Mouse (Mus musculus): ENCODE data around the gene Bud13. TPM values are rescaled to one million over a fixed set of nuclear protein-coding genes. Genes with fewer than 3 reads are reported as not detected.
"Not testable (repeated sequence)": the region's sequence is repeated elsewhere in the genome, so short reads cannot be mapped to it uniquely, and the experiment has no call there.

The Bud13 gene
- polyA plus RNA-seq, 1 experiment: 4.0 TPM

- Histone ChIP-seq H3K4me3 (replicated peaks) (no peak overlapping the region), H3K36me3 (replicated peaks; ENCODE audit: low read length) (no peaks in the 10 kb centered on the region), H3K4me1 (no peaks in the 10 kb centered on the region), H3K27me3 (replicated peaks) (peaks cover 43% of the 10 kb centered on the region), H3K9me3 (peaks cover 1% of the 10 kb centered on the region)
- TF ChIP-seq FLI1 (IDR thresholded peaks at IDR 0.05; ENCODE audit: low read length): no peak
- TF ChIP-seq GATA1 (IDR thresholded peaks at IDR 0.05; ENCODE audit: borderline replicate concordance, low read length): no peak
Measured at GRCm38 (mm10) chr9:46335461-46335995, 52.7 kb downstream of the Bud13 start.

GRCm38 (mm10) chr9:46336294-46336693 lies 53.5 kb downstream of the Bud13 start:
- H3K36me3 ChIP-seq (replicated peaks; ENCODE audit: low read length); H3K4me1 ChIP-seq; H3K9me3 ChIP-seq; H3K4me3 ChIP-seq (replicated peaks): not testable (repeated sequence)
- H3K27me3 ChIP-seq (replicated peaks): peaks cover 40% of the 10 kb centered on the region

DNA sequence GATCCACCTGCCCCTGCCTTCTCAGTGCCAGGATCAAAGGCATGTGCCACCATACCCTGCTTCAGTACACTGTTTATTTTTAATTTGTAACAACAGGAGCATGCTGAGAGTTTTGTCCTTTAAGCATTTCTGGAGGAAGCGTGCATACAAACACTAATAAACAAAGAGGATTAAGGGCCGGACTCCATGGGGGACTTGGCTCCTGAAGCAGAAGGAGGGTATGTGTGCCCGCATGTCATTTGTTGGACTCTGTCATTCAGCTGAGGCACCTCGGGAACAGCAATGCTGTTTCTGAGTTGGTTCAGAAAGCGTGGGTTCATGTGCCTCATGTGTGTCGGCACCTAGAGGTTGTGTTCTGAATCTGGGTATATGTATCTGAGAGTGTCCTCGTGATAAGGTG lies 54.5 kb downstream of the Bud13 start:
- TF ChIP-seq FLI1 (IDR thresholded peaks at IDR 0.05; ENCODE audit: low read length): no peak
- TF ChIP-seq GATA1 (IDR thresholded peaks at IDR 0.05; ENCODE audit: borderline replicate concordance, low read length): no peak
- no peak overlapping the region for H3K4me3 ChIP-seq (replicated peaks)
- no peaks in the 10 kb centered on the region for H3K4me1 ChIP-seq

GRCm38 (mm10) chr9:46337852-46338291 lies 55.1 kb downstream of the Bud13 start:
- Histone ChIP-seq H3K27me3 (replicated peaks) (peaks cover 35% of the 10 kb centered on the region), H3K36me3 (replicated peaks; ENCODE audit: low read length) (no peaks in the 10 kb centered on the region), H3K4me1 (no peaks in the 10 kb centered on the region), H3K4me3 (replicated peaks) (no peak overlapping the region), H3K9me3 (no peaks in the 10 kb centered on the region)
- no peak for TF ChIP-seq FLI1 (IDR thresholded peaks at IDR 0.05; ENCODE audit: low read length)

More for the DNA sequence above, 54.5 kb downstream of the Bud13 start:
- peaks cover 38% of the 10 kb centered on the region for H3K27me3 ChIP-seq (replicated peaks)
- H3K9me3 ChIP-seq: no peaks in the 10 kb centered on the region
- H3K36me3 ChIP-seq (replicated peaks; ENCODE audit: low read length): no peaks in the 10 kb centered on the region

DNA sequence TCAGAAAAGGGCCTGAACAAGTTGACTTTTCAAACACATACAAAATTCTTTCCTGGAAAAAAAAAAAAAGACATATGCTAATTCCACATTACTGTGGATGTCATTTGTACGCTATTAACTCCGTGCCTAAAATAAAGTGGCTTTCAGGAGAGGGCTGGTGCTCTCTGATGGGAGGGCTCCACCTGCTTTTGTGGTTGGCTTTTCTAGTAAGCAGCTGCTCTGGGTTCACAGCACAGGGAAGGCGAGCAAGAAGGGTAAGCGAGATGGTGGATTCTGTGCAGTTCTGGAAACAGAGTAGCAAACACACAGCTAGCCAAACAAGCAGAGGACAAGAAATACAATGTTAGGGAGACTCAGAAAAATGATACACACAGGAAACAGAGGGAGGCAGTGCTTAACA lies 55.6 kb downstream of the Bud13 start:
- H3K27me3 ChIP-seq (replicated peaks): peaks cover 33% of the 10 kb centered on the region
- no peaks in the 10 kb centered on the region for H3K9me3 ChIP-seq
- H3K4me1 ChIP-seq: no peaks in the 10 kb centered on the region
- no peak overlapping the region for H3K4me3 ChIP-seq (replicated peaks)
- TF ChIP-seq GATA1 (IDR thresholded peaks at IDR 0.05; ENCODE audit: borderline replicate concordance, low read length): no peak
- H3K36me3 ChIP-seq (replicated peaks; ENCODE audit: low read length): no peaks in the 10 kb centered on the region

GRCm38 (mm10) chr9:46339051-46339652 lies 56.3 kb downstream of the Bud13 start:
- Histone ChIP-seq H3K4me1 (no peaks in the 10 kb centered on the region), H3K9me3 (no peaks in the 10 kb centered on the region), H3K4me3 (replicated peaks) (no peak overlapping the region), H3K36me3 (replicated peaks; ENCODE audit: low read length) (no peaks in the 10 kb centered on the region), H3K27me3 (replicated peaks) (peaks cover 31% of the 10 kb centered on the region)
- TF ChIP-seq FLI1 (IDR thresholded peaks at IDR 0.05; ENCODE audit: low read length) (no peak), GATA1 (IDR thresholded peaks at IDR 0.05; ENCODE audit: borderline replicate concordance, low read length) (no peak)

GRCm38 (mm10) chr9:46345887-46346665 lies 63.3 kb downstream of the Bud13 start:
- peaks cover 27% of the 10 kb centered on the region for H3K27me3 ChIP-seq (replicated peaks)
- H3K9me3 ChIP-seq: no peaks in the 10 kb centered on the region
- H3K4me1 ChIP-seq: peaks cover 4% of the 10 kb centered on the region; the same call in 1 of the 2 replicates
- TF ChIP-seq GATA1 (IDR thresholded peaks at IDR 0.05; ENCODE audit: borderline replicate concordance, low read length) (no peak), FLI1 (IDR thresholded peaks at IDR 0.05; ENCODE audit: low read length) (no peak)
- no peaks in the 10 kb centered on the region for H3K36me3 ChIP-seq (replicated peaks; ENCODE audit: low read length)
- no peak overlapping the region for H3K4me3 ChIP-seq (replicated peaks)

Other genes starting within 250 kb of the Bud13 start
- gene Apoa1, start 54.4 kb upstream of the Bud13 start, polyA plus RNA-seq (2012; ENCODE audit: insufficient read depth, low replicate concordance): 1.4 and 1.8 TPM in 2 replicates
- not detected in 2 replicates for gene Apoc3, start 47.4 kb upstream of the Bud13 start, polyA plus RNA-seq (2012; ENCODE audit: insufficient read depth, low replicate concordance)
- not detected in 2 replicates for gene Apoa4, start 42.3 kb upstream of the Bud13 start, polyA plus RNA-seq (2012; ENCODE audit: insufficient read depth, low replicate concordance)
- not detected in 2 replicates for gene Apoa5, start 14.4 kb upstream of the Bud13 start, polyA plus RNA-seq (2012; ENCODE audit: insufficient read depth, low replicate concordance)
- gene Zpr1, start 9.9 kb upstream of the Bud13 start, polyA plus RNA-seq (2012; ENCODE audit: insufficient read depth, low replicate concordance): 4.3 and 19.8 TPM in 2 replicates
- gene 4931429L15Rik, start 37.0 kb downstream of the Bud13 start, polyA plus RNA-seq (2012; ENCODE audit: insufficient read depth, low replicate concordance): not detected in 2 replicates

Measured in megakaryocyte, embryonic 14.5 days (primary cell).